Mouse (Mus musculus) CH12.LX (cell line): ENCODE data around the gene Rbl2. TPM values are rescaled to one million over a fixed set of nuclear protein-coding genes. Genes with fewer than 3 reads are reported as not detected.

Source experiments
- DNase-seq: peaks from one replicate; pipeline ENCODE4 v3.0.0-alpha.2; 2013; ENCODE audit errors: extremely low read depth
- H3K27ac ChIP-seq: 2 replicates; pipeline ENCODE4 v1.5.1; 2012; ENCODE audit warnings: low read depth, mild to moderate bottlenecking, control low read depth, moderate library complexity; ENCODE audit not compliant: insufficient read depth
- H3K27me3 ChIP-seq: replicated peaks from 2 replicates; pipeline ENCODE3; 2012; ENCODE audit warnings: inconsistent platforms
- H3K36me3 ChIP-seq, 2 experiments: replicated peaks in 1 of 2; 2 replicates each; pipeline versions ENCODE3 to v1.6.1; 2012; ENCODE audit warnings: inconsistent platforms in 1 of 2, low read length in 1 of 2, mild to moderate bottlenecking in 1 of 2, mixed read lengths in 1 of 2, moderate library complexity in 1 of 2; ENCODE audit not compliant: control insufficient read depth in 1 of 2, insufficient read depth in 1 of 2
- H3K4me1 ChIP-seq, 2 experiments: 2 replicates each; pipeline ENCODE4 v1.6.1; 2012; ENCODE audit warnings: inconsistent platforms in 1 of 2, moderate library complexity in 1 of 2; ENCODE audit not compliant: insufficient read depth in 2 of 2, control insufficient read depth in 1 of 2
- H3K4me2 ChIP-seq: 2 replicates; pipeline ENCODE4 v1.6.1; 2012; ENCODE audit warnings: low read depth, mild to moderate bottlenecking, control low read depth; ENCODE audit not compliant: poor library complexity, insufficient read depth, severe bottlenecking
- H3K4me3 ChIP-seq, 3 experiments: fragments of 150-350 bp in 1 of 3; sonication (generic) in 1 of 3; replicated peaks in 1 of 3; 2 replicates each; pipeline versions ENCODE3 to v1.5.1; 2011 to 2012; ENCODE audit warnings: low read depth in 2 of 3, low read length in 2 of 3, mild to moderate bottlenecking in 2 of 3, moderate library complexity in 2 of 3, control low read depth in 1 of 3, improper control_type of control experiment in 1 of 3, inconsistent platforms in 1 of 3, mixed read lengths in 1 of 3; ENCODE audit not compliant: poor library complexity in 1 of 3
- H3K79me2 ChIP-seq: replicated peaks from 2 replicates; pipeline ENCODE4 v1.6.1; 2012; ENCODE audit warnings: mild to moderate bottlenecking, moderate library complexity; ENCODE audit not compliant: control insufficient read depth, poor library complexity, insufficient read depth, severe bottlenecking; ENCODE audit errors: extremely low read depth
- H3K9ac ChIP-seq: 2 replicates; pipeline ENCODE4 v1.6.1; 2012; ENCODE audit warnings: low read depth, mild to moderate bottlenecking, control low read depth, moderate library complexity; ENCODE audit not compliant: insufficient read depth
- H3K9me3 ChIP-seq: replicated peaks from 2 replicates; pipeline ENCODE3; 2012; ENCODE audit warnings: low read length, inconsistent platforms, mixed read lengths
- BHLHE40 ChIP-seq: IDR thresholded peaks from 2 replicates; pipeline ENCODE4 v1.6.1; 2011; ENCODE audit warnings: mild to moderate bottlenecking, low read depth, low read length, improper control_type of control experiment
- CHD2 ChIP-seq: IDR thresholded peaks from 2 replicates; pipeline ENCODE4 v1.6.1; 2011; ENCODE audit warnings: low read length, improper control_type of control experiment
- EP300 ChIP-seq: IDR thresholded peaks from 2 replicates; pipeline ENCODE4 v1.6.1; 2011; ENCODE audit warnings: low read length, improper control_type of control experiment
- ETS1 ChIP-seq: conservative IDR thresholded peaks from 2 replicates; pipeline ENCODE4 v1.6.1; 2012; ENCODE audit warnings: low read depth, mild to moderate bottlenecking, inconsistent platforms, low read length, improper control_type of control experiment, moderate library complexity
- GABPA ChIP-seq: IDR thresholded peaks from 2 replicates; pipeline ENCODE4 v1.6.1; 2012; ENCODE audit warnings: low read depth, low read length, improper control_type of control experiment, inconsistent platforms; ENCODE audit not compliant: insufficient replicate concordance
- HCFC1 ChIP-seq: IDR thresholded peaks from 2 replicates; pipeline ENCODE4 v1.6.1; 2012; ENCODE audit warnings: low read depth, mild to moderate bottlenecking, inconsistent platforms, low read length, improper control_type of control experiment
- IRF4 ChIP-seq: IDR thresholded peaks from 2 replicates; pipeline ENCODE4 v1.6.1; 2014; ENCODE audit warnings: low read depth, mild to moderate bottlenecking, inconsistent platforms, low read length, improper control_type of control experiment
- JUN ChIP-seq: IDR thresholded peaks from 2 replicates; pipeline ENCODE4 v1.6.1; 2011; ENCODE audit warnings: low read depth, mild to moderate bottlenecking, low read length, improper control_type of control experiment, moderate library complexity; ENCODE audit not compliant: insufficient read depth
- JUND ChIP-seq: conservative IDR thresholded peaks from 2 replicates; pipeline ENCODE4 v1.6.1; 2011; ENCODE audit warnings: low read depth, low read length, improper control_type of control experiment
- KAT2A ChIP-seq: IDR thresholded peaks from 2 replicates; pipeline ENCODE4 v1.6.1; 2012; ENCODE audit warnings: low read length, improper control_type of control experiment, inconsistent platforms; ENCODE audit not compliant: insufficient replicate concordance
- MAFK ChIP-seq: IDR thresholded peaks from 2 replicates; pipeline ENCODE4 v1.6.1; 2011; ENCODE audit warnings: low read length, improper control_type of control experiment; ENCODE audit not compliant: insufficient replicate concordance
- MAX ChIP-seq: IDR thresholded peaks from 2 replicates; pipeline ENCODE4 v1.6.1; 2011; ENCODE audit warnings: low read length, improper control_type of control experiment
- MAZ ChIP-seq: IDR thresholded peaks from 2 replicates; pipeline ENCODE4 v1.6.1; 2012; ENCODE audit warnings: low read depth, mild to moderate bottlenecking, inconsistent platforms, low read length, improper control_type of control experiment, moderate library complexity
- MEF2A ChIP-seq: IDR thresholded peaks from 2 replicates; pipeline ENCODE4 v1.6.1; 2014; ENCODE audit warnings: low read depth, mild to moderate bottlenecking, inconsistent platforms, low read length, improper control_type of control experiment, borderline replicate concordance
- MXI1 ChIP-seq: IDR thresholded peaks from 2 replicates; pipeline ENCODE4 v1.6.1; 2011; ENCODE audit warnings: mild to moderate bottlenecking, low read depth, low read length, improper control_type of control experiment
- MYC ChIP-seq: IDR thresholded peaks from 2 replicates; pipeline ENCODE4 v1.6.1; 2011; ENCODE audit warnings: low read depth, mild to moderate bottlenecking, improper control_type of control experiment, low read length
- NELFE ChIP-seq: IDR thresholded peaks from 2 replicates; pipeline ENCODE4 v1.6.1; 2011; ENCODE audit warnings: low read depth, low read length, improper control_type of control experiment
- NRF1 ChIP-seq: IDR thresholded peaks from 2 replicates; pipeline ENCODE4 v1.6.1; 2014; ENCODE audit warnings: low read depth, mild to moderate bottlenecking, inconsistent platforms, low read length, improper control_type of control experiment, moderate library complexity
- PAX5 ChIP-seq: IDR thresholded peaks from 2 replicates; pipeline ENCODE4 v1.6.1; 2012; ENCODE audit warnings: low read length, inconsistent platforms, mixed read lengths
- POLR2A ChIP-seq: IDR thresholded peaks from 2 replicates; pipeline ENCODE4 v1.6.1; 2011; ENCODE audit warnings: low read depth, mild to moderate bottlenecking, improper control_type of control experiment, low read length
- POLR2AphosphoS2 ChIP-seq: IDR thresholded peaks from 2 replicates; pipeline ENCODE4 v1.6.1; 2011; ENCODE audit warnings: low read depth, low read length, improper control_type of control experiment
- RAD21 ChIP-seq: IDR thresholded peaks from 2 replicates; pipeline ENCODE4 v1.6.1; 2011; ENCODE audit warnings: low read depth, mild to moderate bottlenecking, low read length, improper control_type of control experiment, moderate library complexity
- RCOR1 ChIP-seq: conservative IDR thresholded peaks from 2 replicates; pipeline ENCODE4 v1.6.1; 2012; ENCODE audit warnings: low read depth, mild to moderate bottlenecking, inconsistent platforms, low read length, improper control_type of control experiment
- SIN3A ChIP-seq: IDR thresholded peaks from 2 replicates; pipeline ENCODE4 v1.6.1; 2012; ENCODE audit warnings: low read length, improper control_type of control experiment, inconsistent platforms
- SMC3 ChIP-seq: IDR thresholded peaks from 2 replicates; pipeline ENCODE4 v1.6.1; 2011; ENCODE audit warnings: low read depth, low read length, improper control_type of control experiment
- TBP ChIP-seq: conservative IDR thresholded peaks from 2 replicates; pipeline ENCODE4 v1.6.1; 2011; ENCODE audit warnings: low read depth, low read length, improper control_type of control experiment
- TCF12 ChIP-seq: IDR thresholded peaks from 2 replicates; pipeline ENCODE4 v1.6.1; 2014; ENCODE audit warnings: low read depth, mild to moderate bottlenecking, inconsistent platforms, low read length, improper control_type of control experiment
- UBTF ChIP-seq: IDR thresholded peaks from 2 replicates; pipeline ENCODE4 v1.6.1; 2012; ENCODE audit warnings: low read depth, mild to moderate bottlenecking, inconsistent platforms, low read length, improper control_type of control experiment, moderate library complexity
- USF1 ChIP-seq: IDR thresholded peaks from 2 replicates; pipeline ENCODE4 v1.6.1; 2014; ENCODE audit warnings: low read depth, mild to moderate bottlenecking, inconsistent platforms, low read length, improper control_type of control experiment
- USF2 ChIP-seq: conservative IDR thresholded peaks from 2 replicates; pipeline ENCODE4 v1.6.1; 2011; ENCODE audit warnings: low read depth, low read length, improper control_type of control experiment
- ZC3H11A ChIP-seq: IDR thresholded peaks from 2 replicates; pipeline ENCODE4 v1.6.1; 2012; ENCODE audit warnings: low read depth, mild to moderate bottlenecking, inconsistent platforms, low read length, improper control_type of control experiment
- ZKSCAN1 ChIP-seq: IDR thresholded peaks from 2 replicates; pipeline ENCODE4 v1.6.1; 2012; ENCODE audit warnings: low read depth, inconsistent platforms, low read length, improper control_type of control experiment, borderline replicate concordance
- ZMIZ1 ChIP-seq: IDR thresholded peaks from 2 replicates; pipeline ENCODE4 v1.6.1; 2012; ENCODE audit warnings: low read depth, mild to moderate bottlenecking, inconsistent platforms, low read length, improper control_type of control experiment
- ZNF384 ChIP-seq: IDR thresholded peaks from 2 replicates; pipeline ENCODE4 v1.6.1; 2012; ENCODE audit warnings: low read depth, low read length, improper control_type of control experiment, inconsistent platforms
- dilution Hi-C: fragments of 300-500 bp; cut with MboI; formaldehyde crosslinking; loops from 2 replicates; pipeline ENCODE4 v1.14.3; 2020; ENCODE audit warnings: low sequenced_read_pairs; ENCODE audit not compliant: extremely low pct_unique_long_range_greater_than_20kb, extremely low pct_ligation_motif_present
- in situ Hi-C: fragments of 300-500 bp; cut with MboI; formaldehyde crosslinking; loops from 3 replicates; pipeline ENCODE4 v1.14.3; 2019; ENCODE audit warnings: low sequenced_read_pairs, low pct_ligation_motif_present, low pct_unique_long_range_greater_than_20kb, mixed read lengths
- polyA plus RNA-seq: library from polyadenylated mRNA; unstranded; fragments of >175 nt; gene quantifications from 2 replicates; pipeline ENCODE4 v1.2.1, GENCODE M21; 2012; ENCODE audit warnings: low read depth; ENCODE audit not compliant: insufficient read length
- total RNA-seq, 2 experiments: library from RNA; depleted of rRNA; stranded (reverse); fragments of 300-350 nt in 1 of 2; fragments of >200 nt in 1 of 2; gene quantifications; 2 replicates each; pipeline ENCODE4 v1.2.3; 2012 to 2014

The Rbl2 gene
- total and polyA plus RNA-seq, 3 experiments, result 19.0 to 21.9 (median 19.2) TPM

- H3K9ac ChIP-seq, result peak overlapping the region; percentile 59
- dilution Hi-C loops, result no loop called here
- H3K27ac ChIP-seq, result no peak overlapping the region
Observed at GRCm38 (mm10) chr8:91069407-91069806, 450 bp upstream of the Rbl2 start.

GRCm38 (mm10) chr8:91070275-91070859 lies 510 bp downstream of the Rbl2 start:
- H3K9me3 ChIP-seq, result no peaks in the 10 kb centered on the region
- peak; percentile 86 for DNase-seq
- H3K27me3 ChIP-seq, result no peaks in the 10 kb centered on the region
- H3K4me2 ChIP-seq, result no peak overlapping the region
- H3K36me3 ChIP-seq, result peaks cover 5 to 22% of the 10 kb centered on the region in 2 experiments
- peak overlapping the region; percentile 59 for H3K27ac ChIP-seq
- H3K79me2 ChIP-seq, result peaks cover 23% of the 10 kb centered on the region
- dilution Hi-C loops, result no loop called here
- H3K9ac ChIP-seq, result peak overlapping the region; percentile 85
- H3K4me3 ChIP-seq, result peak overlapping the region; percentile 81 to 98 (median 82)
- in situ Hi-C loops, result no loop called here
- peaks cover 17 to 29% of the 10 kb centered on the region in 2 experiments for H3K4me1 ChIP-seq
- no peak for TF ChIP-seq POLR2AphosphoS2
- TF ChIP-seq JUN, result no peak
- TF ChIP-seq KAT2A, result no peak
- no peak for TF ChIP-seq GABPA
- peak; percentile 15; the same call in 1 of the 2 replicates for TF ChIP-seq TCF12
- TF ChIP-seq SIN3A, result peak; percentile 97
- TF ChIP-seq TBP, result 0 out of 2 replicates have a peak, but pooled peaks have one; percentile 48
- TF ChIP-seq ZNF384, result no peak
- no peak for TF ChIP-seq MAX
- no peak for TF ChIP-seq RAD21
- TF ChIP-seq IRF4, result no peak
- TF ChIP-seq MYC, result 0 out of 2 replicates have a peak, but pooled peaks have one; percentile 4
- peak; percentile 54; the same call in 1 of the 2 replicates for TF ChIP-seq NELFE
- no peak for TF ChIP-seq USF1
- TF ChIP-seq EP300, result no peak
- no peak for TF ChIP-seq UBTF
- TF ChIP-seq JUND, result no peak
- TF ChIP-seq MXI1, result peak; percentile 65
- no peak for TF ChIP-seq ZC3H11A
- no peak for TF ChIP-seq MAFK
- 0 out of 2 replicates have a peak, but pooled peaks have one; percentile 19 for TF ChIP-seq ZMIZ1
- TF ChIP-seq MEF2A, result no peak
- TF ChIP-seq RCOR1, result no peak
- no peak for TF ChIP-seq SMC3
- no peak for TF ChIP-seq BHLHE40
- TF ChIP-seq POLR2A, result peak; percentile 55

More at GRCm38 (mm10) chr8:91069407-91069806, 450 bp upstream of the Rbl2 start:
- DNase-seq, result no peak
- peak overlapping the region; percentile 67; the same call in 1 of the 2 replicates for H3K4me2 ChIP-seq
- no peaks in the 10 kb centered on the region for H3K9me3 ChIP-seq
- in situ Hi-C loops, result no loop called here
- TF ChIP-seq USF2 (no peak), ZNF384 (no peak), ZKSCAN1 (no peak), TCF12 (no peak), MAFK (no peak), PAX5 (no peak), MAZ (no peak), SIN3A (no peak), IRF4 (no peak), ETS1 (no peak), RAD21 (no peak), NELFE (no peak), RCOR1 (no peak), POLR2AphosphoS2 (no peak), MEF2A (no peak), NRF1 (no peak), CHD2 (no peak), HCFC1 (no peak)
- peaks cover 23% of the 10 kb centered on the region for H3K79me2 ChIP-seq
- peaks cover 21 to 37% of the 10 kb centered on the region in 2 experiments for H3K4me1 ChIP-seq
- no peaks in the 10 kb centered on the region for H3K27me3 ChIP-seq
- peaks cover 3 to 18% of the 10 kb centered on the region in 2 experiments for H3K36me3 ChIP-seq
- peak overlapping the region; percentile 81 to 98 (median 82) for H3K4me3 ChIP-seq
